Mouse (Mus musculus): ENCODE results near the gene Fam198a.

Gene Fam198a

GRCm38 (mm10) chr9:122022776-122023175 lies 72.0 kb downstream of the Fam198a start:
- peak; percentile 100 for DNase-seq

GRCm38 (mm10) chr9:122023873-122024272 lies 73.1 kb downstream of the Fam198a start:
- peak; percentile 96 for DNase-seq

- peak; percentile 90 for DNase-seq
These were observed 73.6 kb downstream of the Fam198a start for GRCm38 (mm10) chr9:122024419-122024818.

- DNase-seq, result peak; percentile 94
These were observed 75.2 kb downstream of the Fam198a start for GRCm38 (mm10) chr9:122025855-122026590.

GRCm38 (mm10) chr9:122027081-122027913 lies 76.5 kb downstream of the Fam198a start:
- peak; percentile 100 for DNase-seq

- DNase-seq, result peak; percentile 99
These were observed 77.3 kb downstream of the Fam198a start for GRCm38 (mm10) chr9:122027914-122028745.

GRCm38 (mm10) chr9:122029765-122030164 lies 79.0 kb downstream of the Fam198a start:
- DNase-seq, result peak; percentile 93

Measured in heart, adult 11 months (tissue).